Mouse (Mus musculus) cerebellum, adult 11-12 months (tissue): Measurements from ENCODE around the gene Sfxn2.

Source experiments
- DNase-seq: peaks from one replicate; pipeline ENCODE4 v3.0.0; 2022

Sfxn2 gene

DNA sequence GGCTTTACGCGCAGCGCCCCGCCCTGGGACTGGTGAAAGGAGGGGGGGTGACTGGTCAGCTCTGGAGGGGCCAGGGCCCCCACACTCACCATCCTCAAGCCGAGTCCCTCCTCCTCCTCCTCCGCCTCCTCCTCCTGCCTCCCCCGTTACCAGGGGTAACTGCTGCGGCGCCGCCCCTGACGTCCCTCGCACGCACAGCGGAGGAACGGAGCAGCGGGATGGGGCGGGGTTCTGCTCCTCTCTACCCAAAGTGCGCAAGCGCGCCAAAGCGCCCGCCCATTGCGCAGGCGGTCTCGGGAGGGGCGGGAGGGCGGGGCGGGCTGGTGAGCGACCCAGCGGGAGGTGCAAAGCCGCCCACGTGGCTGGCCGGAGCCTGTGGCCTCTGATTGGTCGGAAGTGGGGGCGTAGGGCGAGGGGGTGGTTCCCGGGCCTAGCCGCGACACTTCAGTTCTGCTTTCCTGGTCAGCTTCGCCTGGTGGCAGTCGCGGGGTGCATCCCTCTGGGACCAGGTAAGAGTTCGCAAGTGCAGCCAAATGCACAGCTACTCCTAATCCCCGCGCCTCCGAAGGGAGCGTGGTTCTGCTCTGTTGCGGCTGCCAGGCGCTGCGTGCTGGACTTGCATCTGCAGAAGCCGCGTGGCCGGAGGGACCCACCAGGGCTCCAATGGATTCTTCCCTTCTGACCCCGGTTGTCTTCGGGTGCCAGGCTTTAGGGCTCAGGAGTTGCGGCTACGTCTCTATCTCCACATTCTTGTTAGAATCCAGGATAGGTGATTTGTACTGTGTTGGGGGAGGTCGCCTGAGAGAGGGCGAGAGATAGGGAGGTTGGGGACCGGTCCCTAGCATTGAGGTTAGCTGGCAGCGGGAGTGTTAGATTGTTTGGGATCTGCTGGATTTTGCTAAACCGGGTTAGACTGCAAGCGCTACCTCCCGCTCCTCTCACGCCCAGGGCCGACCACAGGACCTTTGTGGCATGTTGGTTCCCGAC, at the start of gene Sfxn2, which contains the start of gene Arl3:
Gene Sfxn2 (plus strand): TSS at position 415 of the 987 bp plus-strand sequence.
Gene Arl3 (minus strand): TSS at position 248 of the 987 bp plus-strand sequence.
- peak; percentile 96 for DNase-seq

DNA sequence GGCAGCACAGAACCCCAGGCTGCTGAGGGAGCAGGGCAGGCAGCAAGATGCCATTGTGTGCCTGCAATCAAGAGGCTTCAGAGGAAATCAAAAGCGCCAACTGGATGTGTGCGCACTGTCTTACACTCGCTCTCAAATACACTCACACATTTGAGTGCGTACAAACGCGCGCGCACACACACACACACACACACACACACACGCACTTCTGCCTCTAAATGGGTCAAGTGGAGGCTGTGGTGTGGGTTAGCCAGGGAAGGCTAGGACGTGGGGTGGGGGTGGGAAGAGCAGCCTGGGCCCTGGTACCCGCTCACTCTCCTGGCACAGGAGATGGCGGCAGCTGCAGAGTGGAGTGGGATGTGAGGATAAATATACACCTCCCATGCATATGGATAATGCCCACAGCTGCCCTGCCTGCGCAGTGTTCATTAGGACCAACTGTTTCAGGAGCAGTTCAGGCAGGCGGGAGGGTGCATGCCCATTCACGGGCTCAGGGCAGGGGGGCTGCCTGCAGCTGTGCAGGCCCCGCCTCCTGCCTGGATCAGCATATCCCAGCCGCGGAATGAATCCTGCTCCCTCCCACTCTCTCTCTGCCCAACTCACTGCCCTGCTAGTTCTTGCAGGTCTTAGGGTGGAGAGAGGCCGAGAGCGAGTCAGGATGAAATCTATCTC, 49.5 kb upstream of the Sfxn2 start:
- peak; percentile 71 for DNase-seq

DNA sequence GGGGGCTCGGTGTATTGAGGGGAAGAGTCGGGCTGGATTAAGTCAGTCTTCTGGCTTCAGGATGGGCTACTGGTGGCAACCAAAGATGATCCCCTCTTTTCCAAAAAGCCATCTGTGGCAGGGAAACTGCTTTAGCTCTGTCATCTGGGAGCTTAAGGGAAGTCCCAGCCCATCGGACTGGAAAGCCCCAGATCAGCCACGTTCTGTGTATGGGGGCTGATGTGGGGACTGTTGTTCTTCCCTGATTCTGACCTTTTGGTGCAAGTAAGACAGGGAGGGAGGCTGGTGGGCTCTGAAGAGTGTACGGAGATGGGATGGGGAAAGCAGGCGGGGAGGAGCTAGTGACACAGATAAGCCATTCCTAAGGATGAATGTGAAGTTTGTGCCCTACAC, 49.0 kb upstream of the Sfxn2 start:
- DNase-seq: peak; percentile 22

DNA sequence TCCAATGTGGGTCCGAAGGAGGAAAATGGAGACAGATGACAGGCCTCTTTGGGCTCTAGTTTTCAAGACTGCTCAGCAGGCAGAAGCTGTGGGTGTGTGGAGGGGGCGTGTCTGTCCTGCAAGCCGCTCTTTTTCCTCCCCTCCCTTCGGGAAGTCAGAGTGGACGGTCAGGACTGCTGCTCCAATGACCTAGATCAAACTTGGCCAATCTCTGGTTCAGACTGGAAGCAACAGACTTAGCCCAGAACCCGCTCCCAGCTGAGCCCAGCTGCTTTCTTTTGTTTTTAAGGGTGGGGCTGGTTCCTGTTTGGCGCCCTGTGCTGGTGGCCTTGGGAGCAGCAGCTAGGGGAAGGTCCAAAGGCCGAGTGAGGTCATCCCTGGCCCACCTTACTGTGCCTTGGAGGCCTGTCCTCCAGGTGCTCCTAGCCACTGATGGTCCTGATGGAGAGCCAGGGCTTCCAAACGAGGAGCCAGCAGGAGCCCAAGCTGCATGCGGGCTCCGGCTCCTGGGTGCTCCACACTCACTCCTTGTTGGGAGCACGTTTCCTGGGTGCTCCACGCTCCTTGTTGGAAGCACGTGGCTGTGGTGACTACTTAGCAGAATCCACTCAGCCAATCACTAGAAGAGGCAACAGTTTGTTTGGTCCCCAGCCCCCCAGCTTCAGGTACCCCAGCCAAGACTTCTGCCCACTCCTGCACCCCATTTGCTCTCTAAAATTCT, 48.4 kb upstream of the Sfxn2 start:
- DNase-seq: peak; percentile 46

DNA sequence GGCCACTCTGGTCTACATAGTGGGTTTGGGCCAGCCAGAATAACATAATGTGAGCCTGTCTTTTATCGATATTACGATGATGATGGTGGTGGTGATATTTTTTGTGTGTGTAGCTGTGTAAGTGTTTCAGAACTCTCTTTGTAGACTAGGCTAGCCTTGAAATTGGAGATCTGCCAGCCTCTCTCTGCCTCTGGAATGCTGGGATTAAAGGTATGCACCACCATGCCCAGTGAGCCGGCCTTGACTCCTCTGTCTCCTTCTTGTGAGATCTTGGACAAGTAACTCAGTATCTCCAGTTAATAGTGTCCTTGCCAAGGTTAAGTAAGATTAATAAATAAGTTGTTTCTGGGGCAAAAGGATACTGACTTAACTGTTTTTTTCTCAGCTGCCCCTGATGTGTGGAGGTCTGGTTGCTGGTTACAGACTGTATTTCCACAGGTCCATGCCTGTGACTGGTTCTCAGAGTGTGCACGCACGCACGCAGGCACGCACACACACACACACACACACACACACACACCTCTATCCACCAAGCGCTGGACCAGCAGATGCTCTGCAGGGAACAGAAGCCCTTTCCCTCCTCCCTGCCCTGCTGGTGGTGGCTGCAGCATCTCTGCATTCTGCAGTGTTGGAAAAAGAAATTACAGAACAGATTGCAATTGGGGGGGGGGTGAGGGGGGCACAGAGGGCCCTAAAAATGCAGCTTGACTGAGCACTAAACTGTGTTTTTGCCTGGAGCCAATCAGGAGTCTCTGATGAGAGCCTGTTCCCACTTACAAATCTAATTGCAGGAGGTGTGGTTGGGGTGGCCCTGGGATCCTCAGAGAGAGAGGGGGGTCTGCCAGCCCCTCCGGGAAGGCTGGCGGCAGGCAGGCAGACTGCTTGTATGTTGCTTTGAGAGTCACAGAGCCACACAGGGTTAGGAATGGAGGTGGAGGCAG, 47.2 kb upstream of the Sfxn2 start:
- DNase-seq: peak; percentile 35

DNA sequence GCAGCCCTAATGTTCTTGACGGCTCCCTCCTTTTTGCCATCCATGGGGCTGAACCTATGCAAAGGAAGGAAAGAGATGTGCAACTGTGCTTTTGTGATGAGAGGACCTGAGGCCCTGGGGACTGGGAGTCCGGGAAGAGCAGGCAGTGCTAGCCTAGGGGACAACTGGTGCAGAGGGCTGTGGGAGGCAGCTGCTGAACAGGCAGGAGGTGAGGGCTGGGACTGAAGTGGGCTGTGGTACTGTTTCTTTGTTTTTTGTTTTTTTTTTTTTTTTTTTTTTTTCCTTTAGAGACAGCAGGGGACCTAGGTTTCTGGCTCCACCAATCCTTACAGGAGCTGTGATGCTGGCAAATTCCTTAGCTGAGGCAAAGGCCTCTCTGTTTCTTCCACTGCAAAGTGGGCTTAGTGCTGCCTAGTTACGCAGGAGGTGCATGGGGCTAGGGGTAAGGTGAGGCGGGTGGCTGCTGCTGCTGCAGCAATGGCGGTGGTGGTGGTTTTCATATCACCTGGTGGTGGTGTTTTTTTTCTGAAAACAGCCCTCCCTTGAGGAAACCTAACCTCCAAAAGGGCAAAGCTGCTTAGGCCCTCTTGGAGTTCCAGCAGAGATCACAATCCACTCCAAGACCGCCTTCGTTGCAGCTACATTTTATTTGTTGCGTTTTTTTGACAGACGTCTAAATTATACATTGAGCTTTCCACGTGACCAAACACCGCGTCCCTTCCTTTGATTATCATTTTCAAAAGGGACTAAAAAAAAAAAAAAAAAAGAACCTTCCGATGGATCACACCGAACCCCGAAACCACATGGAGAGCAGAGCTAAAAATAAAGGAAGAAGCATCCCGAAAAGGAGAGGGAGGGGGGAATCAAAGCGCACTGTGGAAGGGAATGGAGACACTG, 45.3 kb upstream of the Sfxn2 start:
- DNase-seq: peak; percentile 41

DNA sequence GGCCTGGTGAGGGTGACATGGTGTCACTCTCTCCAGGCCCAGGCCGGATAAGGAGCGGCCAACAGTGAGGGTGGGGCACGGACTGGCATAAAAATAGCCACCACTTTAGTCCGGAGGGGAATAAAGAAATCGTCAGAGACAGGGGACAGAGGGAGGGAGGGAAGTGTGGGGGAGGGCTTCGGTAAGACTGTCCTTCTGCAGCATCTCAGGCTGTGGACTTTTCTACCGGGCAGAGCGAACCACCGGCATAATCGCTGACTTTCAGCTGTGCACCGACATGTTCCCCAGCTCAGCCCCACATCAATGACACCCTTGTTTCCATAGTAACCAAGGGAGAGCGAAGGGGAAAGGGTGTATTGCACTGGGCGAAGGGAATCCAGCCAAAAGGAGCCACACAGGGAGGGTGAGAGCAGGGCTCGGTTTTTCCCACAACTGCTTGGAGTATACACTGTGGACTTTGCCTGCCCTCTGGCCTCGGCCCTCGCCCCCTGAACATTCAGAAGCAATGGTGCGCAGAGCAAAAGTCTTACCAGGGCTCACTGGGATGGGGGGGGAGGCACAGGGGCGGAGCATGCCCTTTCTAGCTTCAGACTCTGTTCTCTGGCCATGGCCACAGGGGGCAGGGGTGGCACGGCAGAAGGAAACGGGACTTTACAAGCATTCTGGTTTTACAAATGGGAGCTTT, 44.5 kb upstream of the Sfxn2 start:
- peak; percentile 75 for DNase-seq

DNA sequence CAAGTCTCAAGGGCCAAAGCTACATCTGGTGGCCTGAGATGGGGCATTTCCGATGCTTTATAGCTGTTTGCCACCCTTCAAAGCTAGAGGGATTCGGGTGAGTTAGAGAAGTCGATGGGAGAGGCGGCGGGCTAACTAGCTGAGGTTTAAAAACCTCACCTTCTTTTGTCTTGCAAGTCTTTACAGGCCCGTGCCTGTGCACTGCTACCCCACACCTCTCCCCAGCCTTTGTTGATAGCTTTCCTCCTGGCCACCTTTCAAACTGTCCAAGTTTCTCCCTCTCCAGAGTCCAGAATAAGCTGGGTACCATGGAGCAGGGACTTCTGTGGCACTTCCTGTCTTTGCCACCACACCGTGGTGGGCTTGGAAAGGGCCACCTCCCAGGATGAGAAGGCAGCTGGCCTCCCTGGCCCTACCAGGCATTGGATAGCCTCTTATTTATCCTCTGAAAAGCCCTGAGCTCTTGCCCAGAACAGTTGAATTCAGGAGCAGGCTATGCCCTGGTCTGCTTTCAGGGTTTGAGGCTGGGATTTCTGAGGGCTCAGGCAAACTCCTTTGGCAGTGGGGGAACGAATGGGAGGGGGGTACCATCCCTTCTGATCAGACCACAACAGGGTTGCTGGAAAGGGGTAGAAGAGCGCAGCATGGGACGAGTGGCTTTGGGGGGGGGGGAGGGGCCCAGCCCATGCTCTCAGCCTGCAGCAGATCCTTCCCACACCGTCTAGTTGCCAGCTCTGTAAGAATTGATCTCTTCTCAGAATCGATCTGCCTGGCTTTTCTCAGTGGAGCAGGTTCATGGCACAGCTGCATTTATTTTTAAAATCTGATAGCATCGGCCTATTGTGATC, 43.3 kb upstream of the Sfxn2 start:
- peak; percentile 29 for DNase-seq

DNA sequence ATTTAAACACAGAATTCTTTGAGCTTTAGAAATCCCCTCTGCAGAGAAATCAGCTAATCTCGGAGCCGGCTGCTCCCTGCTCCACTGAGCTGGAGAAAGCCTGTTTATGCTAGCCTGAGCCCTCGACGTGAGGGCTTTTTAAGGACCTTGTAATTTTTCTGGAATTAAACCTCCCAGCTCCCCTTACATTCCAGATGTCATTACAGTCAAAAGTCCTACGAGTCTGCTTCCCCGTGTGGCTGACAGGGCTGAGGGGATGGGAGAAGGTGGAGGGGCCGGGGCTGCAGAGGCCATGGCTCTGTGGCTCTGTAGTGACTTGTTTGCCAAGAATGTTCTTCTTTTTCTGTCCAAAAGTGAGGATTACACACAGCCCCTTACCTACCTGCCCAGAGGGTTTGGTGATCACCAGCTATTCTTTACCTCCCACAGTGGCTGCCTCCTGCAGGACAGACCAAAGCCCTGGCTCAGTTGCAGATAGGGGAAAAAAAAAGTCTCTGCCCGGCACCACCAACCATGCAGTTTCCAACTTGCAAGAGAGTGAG, 42.6 kb upstream of the Sfxn2 start:
- DNase-seq: peak; percentile 11

DNA sequence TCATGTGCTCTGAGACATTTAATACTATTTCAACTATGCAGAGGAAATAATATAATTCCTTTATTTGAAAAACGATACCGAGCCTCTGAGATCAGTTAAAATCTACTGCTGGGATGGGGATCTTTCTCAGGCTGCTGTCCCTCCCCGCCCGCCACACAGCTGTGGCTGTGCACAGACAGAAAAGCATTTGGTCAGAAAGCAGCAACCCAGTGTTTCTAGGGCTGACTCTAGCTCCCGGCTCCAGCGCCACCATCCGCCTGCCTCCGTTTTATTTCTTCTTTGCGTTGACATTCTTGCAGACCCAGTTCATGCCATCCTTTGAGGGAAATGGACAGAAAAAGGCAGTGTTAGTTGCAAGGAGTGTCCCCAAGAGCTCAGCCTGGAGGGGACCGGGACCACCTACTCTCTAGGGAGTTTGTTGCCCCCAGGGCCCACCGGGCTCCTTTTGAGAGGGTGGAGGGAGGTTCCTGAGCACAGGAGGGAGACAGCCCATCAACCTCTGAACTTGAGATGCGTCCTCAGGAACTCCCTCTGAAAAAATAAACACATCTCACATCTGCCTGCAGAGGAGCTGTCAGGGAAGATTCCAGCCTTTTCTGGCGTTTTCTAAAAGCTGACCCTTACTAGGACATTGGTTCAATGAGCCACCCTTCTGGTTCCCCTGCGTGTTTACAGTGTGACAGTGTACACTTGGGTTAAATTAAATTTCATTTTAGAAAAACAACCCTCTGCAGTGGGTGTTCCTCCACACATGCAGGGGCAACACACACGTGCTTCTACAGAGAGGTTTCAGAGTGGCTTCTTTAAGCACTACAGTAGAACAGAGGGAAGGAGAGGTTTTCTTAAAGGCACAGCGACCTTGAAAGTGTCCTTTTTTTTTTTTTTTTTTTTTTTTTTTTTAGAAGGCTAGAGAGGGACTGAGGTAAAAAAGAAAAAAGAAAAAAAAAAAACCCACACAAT, 41.8 kb upstream of the Sfxn2 start:
- DNase-seq: peak; percentile 21

DNA sequence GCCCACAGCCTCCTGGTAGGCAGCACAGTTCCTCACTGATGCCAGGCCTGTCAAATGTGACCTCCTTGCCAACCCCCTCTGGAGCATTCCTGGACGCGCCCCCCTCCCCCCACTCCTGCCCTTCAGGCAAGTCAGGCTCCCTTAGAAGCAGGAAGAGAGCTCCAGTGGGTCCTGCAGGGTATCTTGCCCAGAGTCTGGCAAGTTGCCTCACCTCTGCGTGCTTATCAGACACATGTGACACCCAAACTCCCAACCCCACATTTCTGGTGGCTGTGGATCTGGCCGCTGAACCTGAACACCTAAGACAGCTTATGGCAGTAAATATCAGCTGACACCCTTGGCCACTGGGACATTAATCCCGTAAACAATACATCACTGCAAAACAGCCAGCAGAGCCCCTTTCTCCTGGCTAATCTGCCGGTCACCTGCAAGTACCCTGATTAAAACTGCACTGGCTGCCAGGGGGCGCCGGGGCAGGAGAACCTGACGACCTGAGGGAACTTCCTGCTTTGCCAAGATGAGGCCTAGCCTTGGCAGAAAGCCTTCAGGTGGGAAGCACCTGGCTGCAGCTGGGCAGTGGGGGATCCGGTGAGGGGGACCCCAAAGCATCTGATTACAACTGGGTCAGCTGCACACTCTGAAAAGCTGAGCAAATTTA, 41.0 kb upstream of the Sfxn2 start:
- peak; percentile 40 for DNase-seq

DNA sequence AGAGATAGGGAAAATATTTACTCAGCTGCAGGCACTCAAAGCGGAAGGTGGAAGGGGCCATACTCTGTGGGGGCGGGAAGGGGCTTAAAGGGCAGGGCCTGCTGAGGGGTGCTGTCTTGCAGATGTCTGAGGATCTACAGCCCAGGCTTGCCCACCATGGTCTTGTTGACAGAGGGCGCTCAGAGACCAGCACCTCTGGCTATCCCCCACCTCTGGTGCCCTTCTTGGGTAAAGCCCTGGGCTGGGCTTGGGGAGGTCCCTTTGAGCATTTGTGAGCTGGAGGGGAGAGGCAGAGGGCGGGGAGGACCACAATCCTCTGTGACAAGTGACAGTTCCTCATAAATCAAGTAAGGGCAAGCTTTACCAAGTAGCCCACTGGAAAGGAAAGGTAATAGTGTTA, 40.1 kb upstream of the Sfxn2 start:
- DNase-seq: no peak

DNA sequence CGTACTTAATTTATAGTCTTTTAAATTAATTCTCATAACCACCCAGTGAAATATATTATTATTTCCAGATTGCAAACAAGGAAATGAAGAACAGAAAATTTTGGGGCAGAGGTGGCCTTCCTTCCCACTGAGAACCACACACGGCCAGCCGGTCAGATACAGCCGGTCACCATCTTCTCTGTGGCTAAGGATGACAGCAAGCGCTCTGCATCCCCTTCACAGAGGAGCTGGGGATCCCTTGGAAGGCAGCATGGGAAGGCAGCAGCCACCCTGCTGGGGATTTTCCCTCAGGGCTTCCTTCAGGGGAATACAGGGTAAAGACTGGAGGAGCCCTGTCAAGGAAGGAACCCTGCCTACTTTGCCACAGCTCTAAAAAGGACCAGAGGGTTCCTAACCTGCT, 39.6 kb upstream of the Sfxn2 start:
- DNase-seq: no peak

DNA sequence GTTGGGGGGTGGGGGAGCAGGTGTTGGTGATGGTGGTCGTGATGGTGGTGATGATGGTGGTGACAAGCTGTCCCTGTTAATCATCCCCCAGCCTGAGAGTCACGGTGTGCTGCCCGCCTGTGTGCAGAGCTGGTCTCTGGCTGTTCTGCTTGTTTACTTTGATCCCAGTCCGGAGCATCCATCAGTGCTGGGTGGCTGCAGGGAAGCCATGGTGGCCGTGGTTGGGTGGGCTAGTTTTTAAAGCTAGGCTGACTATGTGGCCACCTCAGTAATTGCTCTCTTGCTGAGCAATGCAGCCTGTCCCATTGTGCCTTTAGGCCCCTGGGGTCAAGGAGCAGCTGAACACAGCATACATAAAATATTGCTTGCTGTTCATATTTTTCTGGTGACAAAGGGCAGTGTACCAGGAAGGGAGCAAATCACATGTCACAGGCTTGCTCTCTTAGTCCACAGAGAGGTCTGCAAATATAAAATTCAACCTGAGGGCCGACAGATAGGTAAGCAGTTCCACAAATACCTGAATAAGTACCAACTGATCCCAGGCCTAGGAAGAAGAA, 38.5 kb upstream of the Sfxn2 start:
- no peak for DNase-seq

DNA sequence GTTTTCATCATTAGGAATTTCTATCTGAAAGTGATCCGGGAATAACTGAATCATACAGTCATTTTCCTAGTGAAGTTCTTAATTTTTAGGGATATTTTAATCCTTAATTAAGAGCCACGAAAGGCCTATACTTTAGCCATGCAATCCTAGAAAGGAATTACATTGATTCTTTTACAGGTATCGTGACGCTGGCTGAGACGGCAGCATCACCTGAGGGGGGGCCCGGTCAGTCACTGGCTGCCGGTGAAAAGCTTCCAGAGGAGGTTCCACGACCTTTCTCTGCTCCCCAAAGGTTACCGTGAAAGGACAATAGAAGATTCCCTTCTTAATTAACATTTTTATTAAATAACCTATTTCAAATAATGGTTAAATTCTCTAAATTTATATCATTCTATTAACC, 35.8 kb upstream of the Sfxn2 start:
- no peak for DNase-seq

DNA sequence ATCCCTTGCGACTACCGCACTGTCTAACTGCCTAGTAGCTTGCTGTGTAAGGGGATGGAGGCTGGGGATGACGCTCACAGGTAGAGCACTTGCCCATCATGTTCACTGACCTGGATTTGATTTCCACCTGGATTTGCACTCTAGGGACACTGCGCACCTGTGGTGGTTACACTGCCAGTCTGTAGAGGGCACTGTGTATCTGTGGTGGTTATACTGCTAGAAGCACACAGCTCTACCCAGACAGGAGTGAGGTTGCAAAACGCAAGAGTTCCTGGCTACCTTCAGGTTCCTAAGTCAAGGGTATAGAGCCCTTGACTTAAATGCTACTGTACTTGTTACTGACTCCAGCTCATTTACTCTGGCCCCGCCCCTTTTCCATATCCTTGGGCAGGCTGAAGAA, 35.0 kb upstream of the Sfxn2 start:
- DNase-seq: no peak

DNA sequence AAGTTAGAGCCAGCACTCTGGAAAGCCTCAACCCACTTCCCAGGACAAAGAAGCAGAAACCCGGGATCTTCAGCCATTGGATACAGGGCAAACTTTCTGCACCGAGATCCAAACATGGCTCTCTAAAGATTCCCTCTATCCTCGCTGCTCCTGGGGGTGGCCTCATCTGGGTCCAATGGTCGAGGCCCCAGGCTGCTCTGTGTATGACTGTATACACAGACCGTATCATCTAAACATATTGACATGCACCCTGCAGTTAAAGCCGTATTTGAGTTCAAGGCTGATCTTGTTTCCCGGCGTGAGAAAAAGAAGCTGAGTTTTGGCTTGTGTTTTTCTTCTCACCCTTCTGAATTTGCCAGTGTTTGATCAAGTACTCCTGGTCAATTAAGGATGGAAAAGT, 30.4 kb upstream of the Sfxn2 start:
- no peak for DNase-seq
